Mouse (Mus musculus): ENCODE measurements around the gene Ccdc13. TPM values are rescaled to one million over a fixed set of nuclear protein-coding genes. Genes with fewer than 3 reads are reported as not detected.

The Ccdc13 gene
- total and polyA plus RNA-seq, 3 experiments, result not detected

DNA sequence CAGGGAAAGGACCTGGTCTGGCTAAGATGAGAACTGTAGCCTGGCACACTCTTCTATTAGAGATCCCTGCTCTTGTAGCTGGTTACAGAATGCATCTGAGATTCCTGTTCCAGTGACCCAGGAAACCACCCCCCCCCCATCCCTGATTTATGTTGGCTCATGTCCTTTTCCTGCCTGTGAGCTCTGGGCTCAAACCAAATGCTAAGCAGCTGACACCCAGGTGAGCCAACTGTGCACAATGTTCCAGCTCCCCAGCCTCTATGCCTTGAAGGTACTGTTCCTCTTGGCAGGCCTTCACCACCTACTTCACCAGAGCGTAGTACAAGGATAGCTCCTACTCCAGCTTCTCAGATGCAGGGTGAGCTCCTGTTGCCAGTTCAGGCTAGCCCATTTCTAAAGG is 16.2 kb downstream of the Ccdc13 start:
- Histone ChIP-seq H3K79me2 (ENCODE audit: control insufficient read depth, insufficient read depth, low read length, poor library complexity) (no peaks in the 10 kb centered on the region), H3K27me3 (ENCODE audit: control insufficient read depth in 1 of 2, insufficient read depth in 2 of 2, low read length in 2 of 2) (peaks cover 0 to 2% of the 10 kb centered on the region in 2 experiments; a peak in 2 of 4 replicates), H3K9ac (ENCODE audit: control insufficient read depth, low read depth, low read length, poor library complexity, severe bottlenecking) (no peak overlapping the region), H3K4me1 (ENCODE audit: control insufficient read depth in 1 of 2, insufficient read depth in 2 of 2, low read length in 2 of 2) (no peaks in the 10 kb centered on the region), H3K9me3 (replicated peaks; ENCODE audit: insufficient read depth, low read length) (no peaks in the 10 kb centered on the region), H3K27ac (ENCODE audit: control insufficient read depth, low read depth, low read length) (no peak overlapping the region), H3K36me3 (ENCODE audit: control insufficient read depth in 1 of 2, insufficient read depth in 2 of 2, low read length in 2 of 2) (no peaks in the 10 kb centered on the region), H3K4me3 (ENCODE audit: control insufficient read depth in 1 of 2, insufficient read depth in 1 of 2, low read depth in 2 of 2, low read length in 2 of 2) (no peak overlapping the region)
- TF ChIP-seq RAD21 (IDR thresholded peaks at IDR 0.05; ENCODE audit: low read depth, low read length) (no peak), RCOR1 (IDR thresholded peaks at IDR 0.05; ENCODE audit: low read depth, low read length) (no peak), GATA1 (IDR thresholded peaks at IDR 0.05; ENCODE audit: low read depth, low read length) (no peak), UBTF (IDR thresholded peaks at IDR 0.05; ENCODE audit: borderline replicate concordance, insufficient read depth, low read depth, low read length) (no peak), CHD2 (IDR thresholded peaks at IDR 0.05; ENCODE audit: low read length) (no peak), USF1 (IDR thresholded peaks at IDR 0.05; ENCODE audit: low read depth, low read length) (no peak), KAT2A (conservative IDR thresholded peaks at IDR 0.05; ENCODE audit: low read depth, low read length) (no peak), EP300 (IDR thresholded peaks at IDR 0.05; ENCODE audit: low read depth in 1 of 2, low read length in 2 of 2) (no peak), CHD1 (IDR thresholded peaks at IDR 0.05; ENCODE audit: low read depth, low read length) (no peak), MXI1 (IDR thresholded peaks at IDR 0.05; ENCODE audit: low read depth, low read length) (no peak), SIN3A (IDR thresholded peaks at IDR 0.05; ENCODE audit: low read length) (no peak), ZKSCAN1 (IDR thresholded peaks at IDR 0.05; ENCODE audit: low read depth, low read length) (no peak), MEF2A (IDR thresholded peaks at IDR 0.05; ENCODE audit: extremely low read depth, insufficient replicate concordance, low read depth, low read length, poor library complexity, severe bottlenecking) (no peak), TBP (IDR thresholded peaks at IDR 0.05; ENCODE audit: low read depth, low read length) (no peak), ETS1 (IDR thresholded peaks at IDR 0.05; ENCODE audit: low read depth, low read length) (no peak), MYC (IDR thresholded peaks at IDR 0.05; ENCODE audit: low read depth, low read length) (no peak), ZNF384 (IDR thresholded peaks at IDR 0.05; ENCODE audit: low read depth, low read length) (no peak)
- no peak for DNase-seq (ENCODE audit: low read depth, low spot score)

DNA sequence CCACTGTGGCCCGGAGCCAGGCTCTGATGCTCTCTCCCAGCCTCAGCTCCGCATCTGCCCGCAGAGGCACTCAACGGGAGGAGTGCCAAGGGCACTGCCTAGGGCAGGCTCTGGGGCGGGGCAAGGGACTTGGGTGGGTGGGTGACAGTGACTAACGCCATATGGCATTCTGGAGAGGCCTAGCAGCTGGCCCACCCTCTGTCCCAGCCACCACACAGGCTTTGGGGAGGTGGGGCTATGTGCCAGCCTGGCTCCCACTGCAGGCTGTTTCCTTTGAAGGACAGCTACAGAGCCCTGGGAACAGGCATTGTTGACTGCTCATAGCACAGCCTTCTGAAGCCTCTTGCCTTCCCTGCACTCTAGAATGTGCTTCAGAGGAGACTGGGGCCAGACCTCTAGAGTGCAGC is 16.7 kb downstream of the Ccdc13 start:
- no peak overlapping the region for H3K27ac ChIP-seq (ENCODE audit: control insufficient read depth, low read depth, low read length)
- TF ChIP-seq RAD21 (IDR thresholded peaks at IDR 0.05; ENCODE audit: low read depth, low read length) (no peak), TBP (IDR thresholded peaks at IDR 0.05; ENCODE audit: low read depth, low read length) (no peak), HCFC1 (IDR thresholded peaks at IDR 0.05; ENCODE audit: low read depth, low read length) (no peak), CTCF (IDR thresholded peaks at IDR 0.05 in 2 of 3, conservative IDR thresholded peaks at IDR 0.05 in 1 of 3; ENCODE audit: control insufficient read depth in 1 of 3, insufficient read depth in 1 of 3, low read depth in 2 of 3, low read length in 3 of 3, poor library complexity in 1 of 3, severe bottlenecking in 1 of 3) (no peak), EP300 (IDR thresholded peaks at IDR 0.05; ENCODE audit: low read depth in 1 of 2, low read length in 2 of 2) (no peak), MAZ (IDR thresholded peaks at IDR 0.05; ENCODE audit: low read depth, low read length) (no peak), MYC (IDR thresholded peaks at IDR 0.05; ENCODE audit: low read depth, low read length) (no peak), RCOR1 (IDR thresholded peaks at IDR 0.05; ENCODE audit: low read depth, low read length) (no peak), POLR2AphosphoS5 (IDR thresholded peaks at IDR 0.05; ENCODE audit: borderline replicate concordance, low read depth, low read length) (no peak), MAFK (IDR thresholded peaks at IDR 0.05; ENCODE audit: borderline replicate concordance, low read depth, low read length) (no peak)
- H3K79me2 ChIP-seq (ENCODE audit: control insufficient read depth, insufficient read depth, low read length, poor library complexity), result no peaks in the 10 kb centered on the region
- DNase-seq (ENCODE audit: low read depth, low spot score), result no peak
- H3K9ac ChIP-seq (ENCODE audit: control insufficient read depth, low read depth, low read length, poor library complexity, severe bottlenecking), result no peak overlapping the region
- no peak overlapping the region for H3K4me3 ChIP-seq (ENCODE audit: control insufficient read depth in 1 of 2, insufficient read depth in 1 of 2, low read depth in 2 of 2, low read length in 2 of 2)
- H3K4me1 ChIP-seq (ENCODE audit: control insufficient read depth in 1 of 2, insufficient read depth in 2 of 2, low read length in 2 of 2), result no peaks in the 10 kb centered on the region
- peaks cover 0 to 2% of the 10 kb centered on the region in 2 experiments; a peak in 2 of 4 replicates for H3K27me3 ChIP-seq (ENCODE audit: control insufficient read depth in 1 of 2, insufficient read depth in 2 of 2, low read length in 2 of 2)
- H3K36me3 ChIP-seq (ENCODE audit: control insufficient read depth in 1 of 2, insufficient read depth in 2 of 2, low read length in 2 of 2), result no peaks in the 10 kb centered on the region
- H3K9me3 ChIP-seq (replicated peaks; ENCODE audit: insufficient read depth, low read length), result no peaks in the 10 kb centered on the region
